Mouse (Mus musculus): ENCODE data around the gene Gm37240. TPM values are rescaled to one million over a fixed set of nuclear protein-coding genes. Genes with fewer than 3 reads are reported as not detected.
A peak's percentile ranks its signal among the peaks of the same experiment; 100 is the strongest.

The Gm37240 gene
- polyA plus RNA-seq, 1 experiment from 2014 or later, result 1.1 TPM

GRCm38 (mm10) chr3:84930683-84931082 is 956.6 kb downstream of the Gm37240 start:
- ATAC-seq (no peak), DNase-seq (ENCODE audit: low spot score) (no peak)
- Histone ChIP-seq H3K27ac (ENCODE audit: low read depth, low read length) (no peak overlapping the region), H3K4me1 (ENCODE audit: control insufficient read depth, insufficient read depth, low read length) (no peaks in the 10 kb centered on the region), H3K9me3 (replicated peaks; ENCODE audit: control insufficient read depth, low read length) (no peaks in the 10 kb centered on the region), H3K4me3 (ENCODE audit: low read depth, low read length) (no peak overlapping the region), H3K36me3 (ENCODE audit: control insufficient read depth, insufficient read depth, low read length) (no peaks in the 10 kb centered on the region), H3K27me3 (replicated peaks; ENCODE audit: control insufficient read depth, insufficient read depth, low read length) (no peaks in the 10 kb centered on the region), H3K9ac (ENCODE audit: low read length) (no peak overlapping the region), H3K4me2 (ENCODE audit: low read length) (no peak overlapping the region)
- 95% methylated on average over 3 of the region's 3 CpGs for WGBS

GRCm38 (mm10) chr3:84929171-84929570 is 958.1 kb downstream of the Gm37240 start:
- WGBS, result 85% methylated on average over 3 of the region's 3 CpGs
- no peak overlapping the region for H3K4me3 ChIP-seq (ENCODE audit: low read depth, low read length)
- no peak overlapping the region for H3K27ac ChIP-seq (ENCODE audit: low read depth, low read length)
- H3K36me3 ChIP-seq (ENCODE audit: control insufficient read depth, insufficient read depth, low read length), result no peaks in the 10 kb centered on the region
- ATAC-seq (no peak), DNase-seq (ENCODE audit: low spot score) (no peak)
- H3K9me3 ChIP-seq (replicated peaks; ENCODE audit: control insufficient read depth, low read length), result no peaks in the 10 kb centered on the region
- H3K27me3 ChIP-seq (replicated peaks; ENCODE audit: control insufficient read depth, insufficient read depth, low read length), result no peaks in the 10 kb centered on the region
- H3K4me2 ChIP-seq (ENCODE audit: low read length), result no peak overlapping the region
- H3K9ac ChIP-seq (ENCODE audit: low read length), result no peak overlapping the region
- H3K4me1 ChIP-seq (ENCODE audit: control insufficient read depth, insufficient read depth, low read length), result no peaks in the 10 kb centered on the region

- WGBS, result 77% methylated on average over 2 of the region's 2 CpGs
- no peaks in the 10 kb centered on the region for H3K27me3 ChIP-seq (replicated peaks; ENCODE audit: control insufficient read depth, insufficient read depth, low read length)
Measured at GRCm38 (mm10) chr3:84927901-84928300, 959.4 kb downstream of the Gm37240 start.

GRCm38 (mm10) chr3:84927168-84927794 is 960.0 kb downstream of the Gm37240 start:
- no peak overlapping the region for H3K4me2 ChIP-seq (ENCODE audit: low read length)
- H3K27ac ChIP-seq (ENCODE audit: low read depth, low read length), result no peak overlapping the region
- no peaks in the 10 kb centered on the region for H3K4me1 ChIP-seq (ENCODE audit: control insufficient read depth, insufficient read depth, low read length)
- no peaks in the 10 kb centered on the region for H3K9me3 ChIP-seq (replicated peaks; ENCODE audit: control insufficient read depth, low read length)
- WGBS, result 75% methylated on average over 8 of the region's 8 CpGs
- DNase-seq (ENCODE audit: low spot score) (no peak), ATAC-seq (no peak)
- H3K27me3 ChIP-seq (replicated peaks; ENCODE audit: control insufficient read depth, insufficient read depth, low read length), result no peaks in the 10 kb centered on the region
- H3K4me3 ChIP-seq (ENCODE audit: low read depth, low read length), result no peak overlapping the region
- H3K9ac ChIP-seq (ENCODE audit: low read length), result no peak overlapping the region
- H3K36me3 ChIP-seq (ENCODE audit: control insufficient read depth, insufficient read depth, low read length), result no peaks in the 10 kb centered on the region

More at GRCm38 (mm10) chr3:84927901-84928300, 959.4 kb downstream of the Gm37240 start:
- H3K4me1 ChIP-seq (ENCODE audit: control insufficient read depth, insufficient read depth, low read length), result no peaks in the 10 kb centered on the region
- ATAC-seq (no peak), DNase-seq (ENCODE audit: low spot score) (no peak)
- no peak overlapping the region for H3K4me3 ChIP-seq (ENCODE audit: low read depth, low read length)
- H3K9ac ChIP-seq (ENCODE audit: low read length), result no peak overlapping the region
- H3K9me3 ChIP-seq (replicated peaks; ENCODE audit: control insufficient read depth, low read length), result no peaks in the 10 kb centered on the region
- no peak overlapping the region for H3K4me2 ChIP-seq (ENCODE audit: low read length)
- H3K36me3 ChIP-seq (ENCODE audit: control insufficient read depth, insufficient read depth, low read length), result no peaks in the 10 kb centered on the region
- no peak overlapping the region for H3K27ac ChIP-seq (ENCODE audit: low read depth, low read length)

- H3K4me1 ChIP-seq (ENCODE audit: control insufficient read depth, insufficient read depth, low read length), result no peaks in the 10 kb centered on the region
- no peaks in the 10 kb centered on the region for H3K9me3 ChIP-seq (replicated peaks; ENCODE audit: control insufficient read depth, low read length)
- no peak overlapping the region for H3K27ac ChIP-seq (ENCODE audit: low read depth, low read length)
- no peak overlapping the region for H3K4me2 ChIP-seq (ENCODE audit: low read length)
- no peaks in the 10 kb centered on the region for H3K27me3 ChIP-seq (replicated peaks; ENCODE audit: control insufficient read depth, insufficient read depth, low read length)
- H3K4me3 ChIP-seq (ENCODE audit: low read depth, low read length), result no peak overlapping the region
- H3K9ac ChIP-seq (ENCODE audit: low read length), result no peak overlapping the region
- ATAC-seq, result no peak
- DNase-seq (ENCODE audit: low spot score), result no peak
- WGBS, result 88% methylated on average over 5 of the region's 5 CpGs
- no peaks in the 10 kb centered on the region for H3K36me3 ChIP-seq (ENCODE audit: control insufficient read depth, insufficient read depth, low read length)
Measured at GRCm38 (mm10) chr3:84926140-84926539, 961.2 kb downstream of the Gm37240 start.

GRCm38 (mm10) chr3:84925229-84925628 is 962.1 kb downstream of the Gm37240 start:
- WGBS, result 79% methylated on average over 4 of the region's 4 CpGs
- no peak overlapping the region for H3K27ac ChIP-seq (ENCODE audit: low read depth, low read length)
- H3K4me2 ChIP-seq (ENCODE audit: low read length), result no peak overlapping the region
- DNase-seq (ENCODE audit: low spot score), result no peak
- H3K4me3 ChIP-seq (ENCODE audit: low read depth, low read length), result no peak overlapping the region
- H3K4me1 ChIP-seq (ENCODE audit: control insufficient read depth, insufficient read depth, low read length), result no peaks in the 10 kb centered on the region
- ATAC-seq, result no peak
- H3K9ac ChIP-seq (ENCODE audit: low read length), result no peak overlapping the region
- no peaks in the 10 kb centered on the region for H3K9me3 ChIP-seq (replicated peaks; ENCODE audit: control insufficient read depth, low read length)
- H3K36me3 ChIP-seq (ENCODE audit: control insufficient read depth, insufficient read depth, low read length), result no peaks in the 10 kb centered on the region
- H3K27me3 ChIP-seq (replicated peaks; ENCODE audit: control insufficient read depth, insufficient read depth, low read length), result no peaks in the 10 kb centered on the region

- WGBS, result 81% methylated on average over 1 of the region's 1 CpGs
- no peaks in the 10 kb centered on the region for H3K27me3 ChIP-seq (replicated peaks; ENCODE audit: control insufficient read depth, insufficient read depth, low read length)
- H3K4me1 ChIP-seq (ENCODE audit: control insufficient read depth, insufficient read depth, low read length), result no peaks in the 10 kb centered on the region
- H3K27ac ChIP-seq (ENCODE audit: low read depth, low read length), result no peak overlapping the region
- H3K36me3 ChIP-seq (ENCODE audit: control insufficient read depth, insufficient read depth, low read length), result no peaks in the 10 kb centered on the region
- no peak for DNase-seq (ENCODE audit: low spot score)
- no peak for ATAC-seq
- H3K9ac ChIP-seq (ENCODE audit: low read length), result no peak overlapping the region
- H3K4me3 ChIP-seq (ENCODE audit: low read depth, low read length), result no peak overlapping the region
- no peak overlapping the region for H3K4me2 ChIP-seq (ENCODE audit: low read length)
- no peaks in the 10 kb centered on the region for H3K9me3 ChIP-seq (replicated peaks; ENCODE audit: control insufficient read depth, low read length)
Measured at GRCm38 (mm10) chr3:84923670-84924069, 963.6 kb downstream of the Gm37240 start.

GRCm38 (mm10) chr3:84923256-84923655 is 964.1 kb downstream of the Gm37240 start:
- no peak for DNase-seq (ENCODE audit: low spot score)
- no peak overlapping the region for H3K4me2 ChIP-seq (ENCODE audit: low read length)
- no peaks in the 10 kb centered on the region for H3K9me3 ChIP-seq (replicated peaks; ENCODE audit: control insufficient read depth, low read length)
- no peak overlapping the region for H3K4me3 ChIP-seq (ENCODE audit: low read depth, low read length)
- no peak overlapping the region for H3K9ac ChIP-seq (ENCODE audit: low read length)
- no peaks in the 10 kb centered on the region for H3K27me3 ChIP-seq (replicated peaks; ENCODE audit: control insufficient read depth, insufficient read depth, low read length)
- ATAC-seq, result no peak
- H3K27ac ChIP-seq (ENCODE audit: low read depth, low read length), result no peak overlapping the region
- WGBS, result 88% methylated on average over 1 of the region's 1 CpGs
- H3K36me3 ChIP-seq (ENCODE audit: control insufficient read depth, insufficient read depth, low read length), result no peaks in the 10 kb centered on the region
- no peaks in the 10 kb centered on the region for H3K4me1 ChIP-seq (ENCODE audit: control insufficient read depth, insufficient read depth, low read length)

GRCm38 (mm10) chr3:84921704-84922420 is 965.5 kb downstream of the Gm37240 start:
- H3K9ac ChIP-seq (ENCODE audit: low read length), result no peak overlapping the region
- WGBS, result 75% methylated on average over 6 of the region's 6 CpGs
- ATAC-seq, result 0 out of 2 replicates have a peak, but pooled peaks have one; percentile 32
- H3K4me2 ChIP-seq (ENCODE audit: low read length), result no peak overlapping the region
- no peak overlapping the region for H3K4me3 ChIP-seq (ENCODE audit: low read depth, low read length)
- no peaks in the 10 kb centered on the region for H3K4me1 ChIP-seq (ENCODE audit: control insufficient read depth, insufficient read depth, low read length)
- H3K36me3 ChIP-seq (ENCODE audit: control insufficient read depth, insufficient read depth, low read length), result no peaks in the 10 kb centered on the region
- no peak overlapping the region for H3K27ac ChIP-seq (ENCODE audit: low read depth, low read length)
- H3K27me3 ChIP-seq (replicated peaks; ENCODE audit: control insufficient read depth, insufficient read depth, low read length), result no peaks in the 10 kb centered on the region
- H3K9me3 ChIP-seq (replicated peaks; ENCODE audit: control insufficient read depth, low read length), result no peaks in the 10 kb centered on the region
- peak; percentile 79 for DNase-seq (ENCODE audit: low spot score)
